Mouse (Mus musculus) liver, postnatal 0 days (tissue): ENCODE results near the gene Ccnd3. TPM values are rescaled to one million over a fixed set of nuclear protein-coding genes. Genes with fewer than 3 reads are reported as not detected.

Experiments
- ATAC-seq: fragments of 200-750 bp; cut with Nextera tagmentation; 2 replicates; pipeline ENCODE4 v1.8.0; 2017; ENCODE audit warnings: mild to moderate bottlenecking, moderate library complexity
- DNase-seq: peaks from one replicate; pipeline ENCODE4 v3.0.0-alpha.2; 2016
- H3K27ac ChIP-seq: fragments of 300-500 bp; sonication (generic); 2 replicates; pipeline ENCODE4 v1.5.1; 2014; ENCODE audit warnings: antibody characterized with exemption, moderate library complexity, mild to moderate bottlenecking, low read depth
- H3K27me3 ChIP-seq: fragments of 300-500 bp; sonication (generic); 2 replicates; pipeline ENCODE4 v1.6.1; 2014; ENCODE audit warnings: low read length, control low read depth, mixed read lengths; ENCODE audit not compliant: insufficient read depth
- H3K36me3 ChIP-seq: fragments of 300-500 bp; sonication (generic); replicated peaks from 2 replicates; pipeline ENCODE4 v1.6.1; 2014; ENCODE audit warnings: mild to moderate bottlenecking, control low read depth, low read length, moderate library complexity, mixed read lengths; ENCODE audit not compliant: insufficient read depth
- H3K4me1 ChIP-seq: fragments of 300-500 bp; sonication (generic); 2 replicates; pipeline ENCODE4 v1.6.1; 2014; ENCODE audit warnings: antibody characterized with exemption, mild to moderate bottlenecking, control low read depth; ENCODE audit not compliant: insufficient read depth
- H3K4me2 ChIP-seq: fragments of 300-500 bp; sonication (generic); 2 replicates; pipeline ENCODE4 v1.6.1; 2014; ENCODE audit warnings: low read depth, mild to moderate bottlenecking, low read length, moderate library complexity, mixed read lengths
- H3K4me3 ChIP-seq: fragments of 300-500 bp; sonication (generic); 2 replicates; pipeline ENCODE4 v1.5.1; 2014; ENCODE audit warnings: low read depth, low read length
- H3K9ac ChIP-seq: fragments of 300-500 bp; sonication (generic); replicated peaks from 2 replicates; pipeline ENCODE4 v1.6.1; 2014; ENCODE audit warnings: mild to moderate bottlenecking, moderate library complexity
- H3K9me3 ChIP-seq: fragments of 300-500 bp; sonication (generic); 2 replicates; pipeline ENCODE4 v1.6.1; 2016; ENCODE audit warnings: mild to moderate bottlenecking, control low read depth, low read length, mixed read lengths
- CTCF ChIP-seq: sonication (generic); IDR thresholded peaks from 2 replicates; pipeline ENCODE4 v1.5.1; 2016; ENCODE audit warnings: antibody characterized with exemption, low read depth
- EP300 ChIP-seq: IDR thresholded peaks from 2 replicates; pipeline ENCODE4 v1.6.1; 2016; ENCODE audit warnings: antibody characterized with exemption, low read depth, mild to moderate bottlenecking
- WGBS: fragments of 180-500 bp; shearing (Covaris S2); extraction: QIAGEN DNeasy Blood & Tissue Kit; methylation state at CpG from one replicate; pipeline ENCODE4 v1.1.7; 2014; ENCODE audit not compliant: insufficient replicate concordance; 5-methylcytosine and 5-hydroxymethylcytosine counted together
- polyA plus RNA-seq: library from polyadenylated mRNA; unstranded; fragments of >200 nt; fragmentation: Nextera tagmentation; extraction: Ambion mirVana; gene quantifications from 2 replicates; pipeline ENCODE4 v1.2.1, GENCODE M21; 2015

Gene Ccnd3
- polyA plus RNA-seq, 1 experiment from 2014 or later = 249 TPM

DNA sequence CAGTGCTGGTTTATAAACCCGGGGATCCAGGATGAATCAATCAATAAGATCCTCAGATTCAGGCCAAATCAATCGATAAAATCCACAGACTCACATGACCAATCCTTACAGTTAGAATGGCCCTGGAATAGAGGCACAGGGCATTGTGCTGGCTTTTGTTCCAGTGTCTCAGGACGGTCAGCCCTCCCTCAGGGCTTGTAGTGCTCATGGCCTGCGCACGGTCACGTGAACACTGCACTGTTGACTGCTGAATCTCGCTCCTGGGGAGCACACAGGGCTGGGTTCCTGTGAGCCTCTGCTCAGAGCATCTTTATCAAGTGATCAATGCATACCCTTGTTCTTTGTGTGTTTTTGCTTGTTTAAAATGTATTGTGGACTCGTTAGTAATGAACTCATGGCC, 24.1 kb downstream of the Ccnd3 start:
- H3K4me2 ChIP-seq = no peak overlapping the region
- H3K4me1 ChIP-seq = peaks cover 60% of the 10 kb centered on the region
- no peak for ATAC-seq
- H3K27me3 ChIP-seq = no peaks in the 10 kb centered on the region
- H3K9ac ChIP-seq = no peak overlapping the region
- H3K4me3 ChIP-seq = no peak overlapping the region
- peaks cover 8% of the 10 kb centered on the region; the same call in 1 of the 2 replicates for H3K36me3 ChIP-seq
- H3K9me3 ChIP-seq = no peaks in the 10 kb centered on the region
- H3K27ac ChIP-seq = no peak overlapping the region
- WGBS = 75% methylated on average over 8 of the region's 8 CpGs
- DNase-seq = no peak
- TF ChIP-seq EP300 = no peak
- TF ChIP-seq CTCF = no peak

DNA sequence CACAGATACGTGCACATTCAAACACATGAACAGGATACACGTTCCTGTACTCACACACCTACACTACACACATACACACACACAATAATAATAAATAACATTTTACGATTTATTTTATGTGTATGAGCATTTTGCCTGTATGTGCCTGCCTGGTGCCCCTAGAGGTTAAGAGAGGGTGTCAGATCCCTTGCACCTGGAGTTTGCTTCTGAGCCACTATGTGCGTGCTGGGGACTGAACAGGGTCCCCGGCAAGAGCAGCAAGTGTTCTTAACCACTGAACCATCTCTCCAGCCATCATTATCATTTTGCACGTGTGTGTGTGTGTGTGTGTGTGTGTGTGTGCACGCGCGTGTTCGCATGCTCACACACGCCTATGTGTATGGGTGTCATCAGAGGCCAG, 24.7 kb downstream of the Ccnd3 start:
- H3K27ac ChIP-seq = no peak overlapping the region
- ATAC-seq (no peak), DNase-seq (no peak)
- H3K4me2 ChIP-seq = no peak overlapping the region
- no peak for TF ChIP-seq EP300
- peak; percentile 21; the same call in 1 of the 2 replicates for TF ChIP-seq CTCF
- H3K4me3 ChIP-seq = no peak overlapping the region
- no peak overlapping the region for H3K9ac ChIP-seq
- 91% methylated on average over 11 of the region's 11 CpGs for WGBS
- H3K4me1 ChIP-seq = peaks cover 57% of the 10 kb centered on the region
- H3K36me3 ChIP-seq = peaks cover 8% of the 10 kb centered on the region; the same call in 1 of the 2 replicates
- H3K9me3 ChIP-seq = no peaks in the 10 kb centered on the region
- H3K27me3 ChIP-seq = no peaks in the 10 kb centered on the region

DNA sequence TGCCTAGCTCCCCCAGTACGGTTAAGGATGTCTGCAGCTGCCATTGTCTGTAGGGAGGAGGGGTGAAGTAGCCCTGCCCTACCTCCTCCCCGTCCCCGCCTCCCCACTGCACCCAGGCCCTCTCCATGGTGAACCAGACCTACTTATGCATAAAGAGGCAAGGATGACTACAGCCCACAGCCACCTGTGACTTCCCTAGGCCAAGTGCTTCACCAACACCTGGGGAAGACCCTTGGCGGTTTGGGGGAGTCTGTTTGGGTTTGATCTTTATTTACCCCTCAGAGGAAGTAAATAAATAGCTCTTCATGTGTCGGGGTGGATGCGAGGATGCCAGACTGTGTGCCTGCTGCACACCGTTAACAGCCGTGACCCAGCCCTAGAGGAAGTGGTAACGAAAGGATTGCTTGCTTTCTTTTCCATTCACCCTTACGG, 26.6 kb downstream of the Ccnd3 start:
- Histone ChIP-seq H3K27me3 (no peaks in the 10 kb centered on the region), H3K9ac (no peak overlapping the region), H3K4me3 (no peak overlapping the region), H3K27ac (peak overlapping the region; percentile 72), H3K4me1 (peaks cover 65% of the 10 kb centered on the region), H3K9me3 (no peaks in the 10 kb centered on the region), H3K36me3 (peaks cover 5% of the 10 kb centered on the region; the same call in 1 of the 2 replicates), H3K4me2 (no peak overlapping the region)
- ATAC-seq = no peak
- DNase-seq = no peak
- no peak for TF ChIP-seq EP300
- TF ChIP-seq CTCF = no peak
- 59% methylated on average over 10 of the region's 10 CpGs for WGBS

DNA sequence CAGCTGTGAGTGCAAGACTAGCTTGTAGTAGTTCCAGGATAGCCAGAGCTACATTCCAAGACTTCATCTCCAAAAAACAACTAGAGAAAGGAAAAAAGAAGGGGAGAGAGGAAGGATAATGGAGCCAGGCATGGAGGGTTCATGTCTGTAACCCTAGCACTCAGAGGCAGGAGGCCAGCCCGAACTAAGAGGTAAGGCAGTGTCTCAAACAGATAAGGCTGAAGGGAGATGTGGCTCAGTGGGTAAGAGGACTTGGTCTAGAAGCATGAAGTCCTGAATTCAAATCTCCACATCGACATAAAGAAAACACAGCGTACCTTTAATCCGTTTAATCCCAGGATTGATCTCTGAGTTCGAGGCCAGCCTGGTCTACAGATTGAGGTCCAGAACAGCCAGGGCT, 27.5 kb downstream of the Ccnd3 start:
- peaks cover 60% of the 10 kb centered on the region for H3K4me1 ChIP-seq
- no peaks in the 10 kb centered on the region for H3K9me3 ChIP-seq
- H3K27ac ChIP-seq = peak overlapping the region; percentile 72
- H3K4me3 ChIP-seq = no peak overlapping the region
- no peak for TF ChIP-seq CTCF
- TF ChIP-seq EP300 = no peak
- no peak overlapping the region for H3K4me2 ChIP-seq
- H3K36me3 ChIP-seq = peaks cover 5% of the 10 kb centered on the region; the same call in 1 of the 2 replicates
- no peak for ATAC-seq
- H3K27me3 ChIP-seq = no peaks in the 10 kb centered on the region
- WGBS = 80% methylated on average over 5 of the region's 5 CpGs
- peak overlapping the region; percentile 23; the same call in 1 of the 2 replicates for H3K9ac ChIP-seq
- no peak for DNase-seq

DNA sequence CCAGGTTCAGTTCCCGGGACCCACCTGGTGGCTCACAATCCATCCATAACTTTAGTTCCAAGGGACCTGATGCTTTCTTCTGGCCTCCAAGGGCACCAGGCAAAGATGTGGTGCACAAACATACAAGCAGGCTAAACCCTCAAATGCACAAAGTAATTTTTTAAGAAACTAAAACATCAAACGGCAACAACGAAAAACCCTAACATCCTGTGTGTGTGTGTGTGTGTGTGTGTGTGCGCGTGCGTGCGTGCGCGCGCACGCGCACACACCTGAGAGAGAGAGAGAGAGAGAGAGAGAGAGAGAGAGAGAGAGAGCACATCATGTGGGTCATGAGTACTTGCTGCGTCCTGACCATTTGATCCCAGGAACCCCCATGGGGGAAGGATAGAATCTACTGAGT, 28.8 kb downstream of the Ccnd3 start:
- Histone ChIP-seq H3K27ac (peak overlapping the region; percentile 89; the same call in 1 of the 2 replicates), H3K4me1 (peaks cover 51% of the 10 kb centered on the region), H3K9me3 (no peaks in the 10 kb centered on the region), H3K27me3 (no peaks in the 10 kb centered on the region), H3K4me3 (no peak overlapping the region), H3K9ac (no peak overlapping the region), H3K36me3 (peaks cover 5% of the 10 kb centered on the region; the same call in 1 of the 2 replicates), H3K4me2 (no peak overlapping the region)
- 95% methylated on average over 13 of the region's 13 CpGs for WGBS
- no peak for DNase-seq
- TF ChIP-seq EP300 = no peak
- ATAC-seq = no peak

DNA sequence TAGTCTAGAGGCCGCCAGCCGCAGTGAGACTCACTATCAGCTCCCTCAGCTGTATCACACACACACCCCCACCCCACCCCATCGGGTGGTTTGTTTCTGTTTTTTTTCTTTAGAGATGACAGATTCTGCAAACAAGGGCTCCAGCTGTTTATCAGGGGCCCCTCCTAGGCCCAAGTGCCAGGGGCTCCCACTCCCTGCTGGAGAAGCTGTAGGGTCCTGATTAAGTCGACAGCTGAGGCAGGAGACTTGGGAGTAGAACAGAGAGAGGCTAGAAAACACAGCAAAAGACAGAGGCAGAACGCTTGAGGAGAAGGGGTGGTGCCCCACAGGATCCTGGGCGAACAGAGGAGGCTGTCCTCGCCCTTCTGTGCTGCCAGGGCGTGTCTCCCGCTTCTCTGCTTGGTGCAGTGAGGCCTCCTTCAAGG, 31.0 kb downstream of the Ccnd3 start:
- Histone ChIP-seq H3K27ac (peak overlapping the region; percentile 89), H3K4me3 (peak overlapping the region; percentile 29), H3K36me3 (0 out of 2 replicates have a peak, but pooled peaks cover 2% of the 10 kb centered on the region), H3K9ac (peak overlapping the region; percentile 70), H3K27me3 (no peaks in the 10 kb centered on the region), H3K9me3 (no peaks in the 10 kb centered on the region), H3K4me2 (peak overlapping the region; percentile 68), H3K4me1 (peaks cover 43% of the 10 kb centered on the region)
- ATAC-seq = peak; percentile 92
- WGBS = 41% methylated on average over 9 of the region's 9 CpGs
- peak; percentile 78 for DNase-seq
- TF ChIP-seq EP300 (peak; percentile 98), CTCF (no peak)

DNA sequence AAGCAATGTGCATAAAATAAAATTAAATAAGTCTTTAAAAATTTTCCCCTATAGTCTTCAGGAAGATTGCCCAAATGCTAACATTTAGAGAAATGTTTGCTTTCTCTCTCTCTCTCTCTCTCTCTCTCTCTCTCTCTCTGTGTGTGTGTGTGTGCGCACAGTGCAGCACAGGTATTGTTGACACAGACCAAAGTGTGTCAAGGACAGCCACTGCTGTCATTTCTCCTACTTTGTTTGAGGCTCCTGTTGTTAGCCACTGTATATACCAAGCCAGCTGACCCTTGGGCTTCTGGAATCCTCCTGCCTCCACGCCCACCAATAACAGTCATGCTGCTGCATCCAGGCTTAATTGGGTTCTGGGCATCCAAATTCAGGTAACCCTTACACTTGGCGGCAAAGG, 33.2 kb downstream of the Ccnd3 start:
- H3K9ac ChIP-seq = no peak overlapping the region
- ATAC-seq = peak; percentile 57

More for the DNA sequence above, 33.2 kb downstream of the Ccnd3 start:
- Histone ChIP-seq H3K9me3 (no peaks in the 10 kb centered on the region), H3K36me3 (peaks cover 6% of the 10 kb centered on the region; the same call in 1 of the 2 replicates), H3K4me1 (peaks cover 50% of the 10 kb centered on the region), H3K4me2 (no peak overlapping the region), H3K27ac (peak overlapping the region; percentile 64; the same call in 1 of the 2 replicates), H3K27me3 (no peaks in the 10 kb centered on the region), H3K4me3 (no peak overlapping the region)
- TF ChIP-seq CTCF (no peak), EP300 (0 out of 2 replicates have a peak, but pooled peaks have one; percentile 18)
- no peak for DNase-seq
- 70% methylated on average over 3 of the region's 3 CpGs for WGBS
